Mouse (Mus musculus): Measurements from ENCODE around the gene Nudt16l1. TPM values are rescaled to one million over a fixed set of nuclear protein-coding genes. Genes with fewer than 3 reads are reported as not detected.

The Nudt16l1 gene
- total and polyA plus RNA-seq, 2 experiments, result 12.2 to 57.0 TPM

- peak overlapping the region; percentile 81 for H3K9ac ChIP-seq (ENCODE audit: low read depth, low read length)
- H3K27me3 ChIP-seq (ENCODE audit: control insufficient read depth, insufficient read depth, low read length), result no peaks in the 10 kb centered on the region
- peaks cover 7% of the 10 kb centered on the region; the same call in 1 of the 2 replicates for H3K36me3 ChIP-seq (ENCODE audit: control insufficient read depth, insufficient read depth, low read length)
- no peak for TF ChIP-seq POLR2A (IDR thresholded peaks at IDR 0.05; ENCODE audit: extremely low read depth, insufficient read depth, low read length)
- TF ChIP-seq CTCF (IDR thresholded peaks at IDR 0.05; ENCODE audit: low read depth, low read length), result no peak
- DNase-seq (ENCODE audit: extremely low read depth, low read depth, low spot score), result peak; percentile 36
- H3K27ac ChIP-seq (replicated peaks; ENCODE audit: insufficient read depth, low read depth, low read length), result peak overlapping the region; percentile 49
- WGBS, result 1% methylated on average over 16 of the region's 16 CpGs
- H3K4me3 ChIP-seq (ENCODE audit: insufficient read depth, low read depth, low read length), result peak overlapping the region; percentile 79
- H3K4me1 ChIP-seq (ENCODE audit: control insufficient read depth, insufficient read depth, low read length), result peaks cover 4% of the 10 kb centered on the region; the same call in 1 of the 2 replicates
- no peaks in the 10 kb centered on the region for H3K79me2 ChIP-seq (ENCODE audit: control insufficient read depth, insufficient read depth, low read length)
These were observed 851 bp downstream of the Nudt16l1 start for GRCm38 (mm10) chr16:4939412-4939811.

DNA sequence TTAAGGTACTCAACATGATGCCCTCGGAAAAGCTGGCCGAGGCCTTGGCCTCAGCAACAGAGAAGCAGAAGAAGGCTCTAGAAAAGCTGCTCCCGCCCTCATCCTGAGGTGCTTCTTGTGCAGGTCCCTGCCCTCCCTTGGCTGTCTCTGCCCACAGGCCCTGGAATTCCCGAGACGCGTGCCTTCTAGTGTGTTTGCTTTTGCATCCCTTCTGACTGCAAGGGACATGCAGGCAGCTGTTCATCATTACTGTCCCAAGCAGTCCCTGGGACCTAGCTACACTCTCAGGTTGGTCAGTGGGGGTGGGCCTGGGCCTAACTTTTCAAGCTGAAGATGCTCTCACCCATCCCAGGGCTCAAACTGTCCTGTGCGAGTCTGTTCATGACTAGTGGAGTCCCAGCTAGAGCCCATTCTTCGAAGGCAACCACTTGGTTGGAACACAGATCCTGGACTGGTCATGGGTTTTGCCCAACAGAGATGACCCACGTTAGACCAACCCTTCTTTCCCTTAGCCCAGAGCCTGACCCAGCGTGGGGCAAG is 1.8 kb downstream of the Nudt16l1 start:
- H3K36me3 ChIP-seq (ENCODE audit: control insufficient read depth, insufficient read depth, low read length), result peaks cover 3% of the 10 kb centered on the region; the same call in 1 of the 2 replicates
- no peaks in the 10 kb centered on the region for H3K79me2 ChIP-seq (ENCODE audit: control insufficient read depth, insufficient read depth, low read length)
- peaks cover 8% of the 10 kb centered on the region for H3K4me1 ChIP-seq (ENCODE audit: control insufficient read depth, insufficient read depth, low read length)
- 86% methylated on average over 10 of the region's 10 CpGs for WGBS
- H3K27ac ChIP-seq (replicated peaks; ENCODE audit: insufficient read depth, low read depth, low read length), result no peak overlapping the region
- H3K4me3 ChIP-seq (ENCODE audit: insufficient read depth, low read depth, low read length), result no peak overlapping the region
- no peak overlapping the region for H3K9ac ChIP-seq (ENCODE audit: low read depth, low read length)
- no peak for DNase-seq (ENCODE audit: extremely low read depth, low read depth, low spot score)
- H3K27me3 ChIP-seq (ENCODE audit: control insufficient read depth, insufficient read depth, low read length), result no peaks in the 10 kb centered on the region
- TF ChIP-seq CTCF (IDR thresholded peaks at IDR 0.05; ENCODE audit: low read depth, low read length), result no peak
- no peak for TF ChIP-seq POLR2A (IDR thresholded peaks at IDR 0.05; ENCODE audit: extremely low read depth, insufficient read depth, low read length)

GRCm38 (mm10) chr16:4941016-4941415 is 2.5 kb downstream of the Nudt16l1 start:
- Histone ChIP-seq H3K79me2 (ENCODE audit: control insufficient read depth, insufficient read depth, low read length) (no peaks in the 10 kb centered on the region), H3K9ac (ENCODE audit: low read depth, low read length) (no peak overlapping the region), H3K4me3 (ENCODE audit: insufficient read depth, low read depth, low read length) (no peak overlapping the region), H3K4me1 (ENCODE audit: control insufficient read depth, insufficient read depth, low read length) (peaks cover 11% of the 10 kb centered on the region), H3K36me3 (ENCODE audit: control insufficient read depth, insufficient read depth, low read length) (peaks cover 3% of the 10 kb centered on the region; the same call in 1 of the 2 replicates), H3K27ac (replicated peaks; ENCODE audit: insufficient read depth, low read depth, low read length) (no peak overlapping the region), H3K27me3 (ENCODE audit: control insufficient read depth, insufficient read depth, low read length) (no peaks in the 10 kb centered on the region)
- TF ChIP-seq CTCF (IDR thresholded peaks at IDR 0.05; ENCODE audit: low read depth, low read length), result no peak
- TF ChIP-seq POLR2A (IDR thresholded peaks at IDR 0.05; ENCODE audit: extremely low read depth, insufficient read depth, low read length), result no peak
- no peak for DNase-seq (ENCODE audit: extremely low read depth, low read depth, low spot score)

- H3K9ac ChIP-seq (ENCODE audit: low read depth, low read length), result no peak overlapping the region
- no peak overlapping the region for H3K4me3 ChIP-seq (ENCODE audit: insufficient read depth, low read depth, low read length)
- TF ChIP-seq CTCF (IDR thresholded peaks at IDR 0.05; ENCODE audit: low read depth, low read length) (no peak), POLR2A (IDR thresholded peaks at IDR 0.05; ENCODE audit: extremely low read depth, insufficient read depth, low read length) (no peak)
- peaks cover 2% of the 10 kb centered on the region; the same call in 1 of the 2 replicates for H3K36me3 ChIP-seq (ENCODE audit: control insufficient read depth, insufficient read depth, low read length)
- no peaks in the 10 kb centered on the region for H3K79me2 ChIP-seq (ENCODE audit: control insufficient read depth, insufficient read depth, low read length)
- H3K27me3 ChIP-seq (ENCODE audit: control insufficient read depth, insufficient read depth, low read length), result no peaks in the 10 kb centered on the region
- DNase-seq (ENCODE audit: extremely low read depth, low read depth, low spot score), result no peak
- 96% methylated on average over 8 of the region's 8 CpGs for WGBS
- no peak overlapping the region for H3K27ac ChIP-seq (replicated peaks; ENCODE audit: insufficient read depth, low read depth, low read length)
- H3K4me1 ChIP-seq (ENCODE audit: control insufficient read depth, insufficient read depth, low read length), result peaks cover 19% of the 10 kb centered on the region
These were observed 4.3 kb downstream of the Nudt16l1 start for GRCm38 (mm10) chr16:4942868-4943267.

DNA sequence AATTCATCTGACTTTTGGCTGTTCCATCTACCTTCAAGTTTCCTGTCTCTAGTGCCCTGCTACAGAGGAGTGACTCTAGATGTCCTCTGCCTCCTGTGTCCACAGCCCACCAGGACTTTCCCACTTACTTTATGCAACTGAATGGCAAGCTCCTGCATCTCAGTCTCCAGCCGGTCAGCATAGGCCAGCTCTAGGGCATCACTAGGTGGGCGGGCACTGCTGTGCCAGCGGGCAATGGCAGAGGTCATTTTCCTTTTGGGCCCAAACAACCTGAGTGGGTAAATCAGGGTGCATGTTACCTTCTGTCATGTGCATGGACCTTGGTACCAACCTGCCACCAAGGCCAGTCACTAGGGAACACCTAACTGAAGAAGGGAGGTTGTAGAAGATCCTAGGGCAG is 4.9 kb downstream of the Nudt16l1 start:
- H3K4me1 ChIP-seq (ENCODE audit: control insufficient read depth, insufficient read depth, low read length), result peaks cover 19% of the 10 kb centered on the region
- H3K27me3 ChIP-seq (ENCODE audit: control insufficient read depth, insufficient read depth, low read length), result no peaks in the 10 kb centered on the region
- H3K9ac ChIP-seq (ENCODE audit: low read depth, low read length), result no peak overlapping the region
- H3K79me2 ChIP-seq (ENCODE audit: control insufficient read depth, insufficient read depth, low read length), result no peaks in the 10 kb centered on the region
- WGBS, result 67% methylated on average over 3 of the region's 3 CpGs
- no peak overlapping the region for H3K27ac ChIP-seq (replicated peaks; ENCODE audit: insufficient read depth, low read depth, low read length)
- no peak overlapping the region for H3K4me3 ChIP-seq (ENCODE audit: insufficient read depth, low read depth, low read length)
- TF ChIP-seq CTCF (IDR thresholded peaks at IDR 0.05; ENCODE audit: low read depth, low read length), result no peak
- no peak for TF ChIP-seq POLR2A (IDR thresholded peaks at IDR 0.05; ENCODE audit: extremely low read depth, insufficient read depth, low read length)
- DNase-seq (ENCODE audit: extremely low read depth, low read depth, low spot score), result no peak
- peaks cover 2% of the 10 kb centered on the region; the same call in 1 of the 2 replicates for H3K36me3 ChIP-seq (ENCODE audit: control insufficient read depth, insufficient read depth, low read length)

- no peaks in the 10 kb centered on the region for H3K27me3 ChIP-seq (ENCODE audit: control insufficient read depth, insufficient read depth, low read length)
- peaks cover 6% of the 10 kb centered on the region for H3K36me3 ChIP-seq (ENCODE audit: control insufficient read depth, insufficient read depth, low read length)
- peak; percentile 89 for DNase-seq (ENCODE audit: extremely low read depth, low read depth, low spot score)
- H3K4me1 ChIP-seq (ENCODE audit: control insufficient read depth, insufficient read depth, low read length), result peaks cover 15% of the 10 kb centered on the region
- WGBS, result 21% methylated on average over 4 of the region's 4 CpGs
- H3K9ac ChIP-seq (ENCODE audit: low read depth, low read length), result no peak overlapping the region
- H3K79me2 ChIP-seq (ENCODE audit: control insufficient read depth, insufficient read depth, low read length), result no peaks in the 10 kb centered on the region
- peak; percentile 65 for TF ChIP-seq CTCF (IDR thresholded peaks at IDR 0.05; ENCODE audit: low read depth, low read length)
- TF ChIP-seq POLR2A (IDR thresholded peaks at IDR 0.05; ENCODE audit: extremely low read depth, insufficient read depth, low read length), result no peak
- peak overlapping the region; percentile 34; the same call in 1 of the 2 replicates for H3K27ac ChIP-seq (replicated peaks; ENCODE audit: insufficient read depth, low read depth, low read length)
- H3K4me3 ChIP-seq (ENCODE audit: insufficient read depth, low read depth, low read length), result no peak overlapping the region
These were observed 6.9 kb downstream of the Nudt16l1 start for GRCm38 (mm10) chr16:4945415-4945814.

Data from liver, adult 2 months (tissue).